Mouse (Mus musculus) C2C12 (cell line): Measurements from ENCODE around the gene Mical2.

ENCODE experiments used
- CEBPB ChIP-seq: IDR thresholded peaks from one replicate; pipeline ENCODE4 v1.6.1; 2011; ENCODE audit warnings: low read depth, mild to moderate bottlenecking, control low read depth, moderate library complexity
- CTCF ChIP-seq: IDR thresholded peaks from one replicate; pipeline ENCODE4 v1.5.1; 2011; ENCODE audit not compliant: control insufficient read depth, insufficient read depth, insufficient read length
- FOSL1 ChIP-seq: IDR thresholded peaks from one replicate; pipeline ENCODE4 v1.8.0; 2011; ENCODE audit warnings: mild to moderate bottlenecking, low read length; ENCODE audit not compliant: poor library complexity, insufficient read depth, severe bottlenecking
- USF1 ChIP-seq: IDR thresholded peaks from one replicate; pipeline ENCODE4 v1.6.1; 2011; ENCODE audit warnings: low read depth, mild to moderate bottlenecking, control low read depth, moderate library complexity

- TF ChIP-seq FOSL1, result no peak
- no peak for TF ChIP-seq CEBPB
- TF ChIP-seq CTCF, result no peak
- no peak for TF ChIP-seq USF1
Observed at GRCm38 (mm10) chr7:112241211-112241944, 15.7 kb downstream of the Mical2 start.
